Mouse (Mus musculus) brain, embryonic 14.5 days (tissue): ENCODE results near the gene Ccdc36. TPM values are rescaled to one million over a fixed set of nuclear protein-coding genes. Genes with fewer than 3 reads are reported as not detected.
A peak's percentile ranks its signal among the peaks of the same experiment; 100 is the strongest.

Experiments
- DNase-seq: peaks from one replicate; pipeline ENCODE4 v3.0.0-alpha.2; 2011; ENCODE audit warnings: low read depth
- CTCF ChIP-seq: fragments of 200-500 bp; IDR thresholded peaks from 2 replicates; pipeline ENCODE4 v1.5.1; 2012; ENCODE audit warnings: inconsistent platforms, mild to moderate bottlenecking, moderate library complexity, borderline replicate concordance; ENCODE audit not compliant: insufficient read depth, insufficient read length; ENCODE audit errors: extremely low read depth
- POLR2A ChIP-seq: fragments of 200-500 bp; IDR thresholded peaks from 2 replicates; pipeline ENCODE4 v1.6.1; 2012; ENCODE audit warnings: mild to moderate bottlenecking, inconsistent platforms, borderline replicate concordance; ENCODE audit not compliant: poor library complexity, insufficient read depth, insufficient read length, severe bottlenecking; ENCODE audit errors: extremely low read depth
- polyA plus RNA-seq: library from polyadenylated mRNA; depleted of rRNA; stranded (reverse); fragments of >200 nt; gene quantifications from 2 replicates; pipeline ENCODE4 v1.2.3, GENCODE M21; 2012

Gene Ccdc36
- polyA plus RNA-seq, 1 experiment = 1.5 TPM

- TF ChIP-seq POLR2A = no peak
- no peak for TF ChIP-seq CTCF
- DNase-seq = peak; percentile 84
Observed at GRCm38 (mm10) chr9:108441236-108441919, 13.1 kb upstream of the Ccdc36 start.

GRCm38 (mm10) chr9:108440485-108440884 is 12.2 kb upstream of the Ccdc36 start:
- no peak for DNase-seq
- TF ChIP-seq CTCF (no peak), POLR2A (no peak)

DNA sequence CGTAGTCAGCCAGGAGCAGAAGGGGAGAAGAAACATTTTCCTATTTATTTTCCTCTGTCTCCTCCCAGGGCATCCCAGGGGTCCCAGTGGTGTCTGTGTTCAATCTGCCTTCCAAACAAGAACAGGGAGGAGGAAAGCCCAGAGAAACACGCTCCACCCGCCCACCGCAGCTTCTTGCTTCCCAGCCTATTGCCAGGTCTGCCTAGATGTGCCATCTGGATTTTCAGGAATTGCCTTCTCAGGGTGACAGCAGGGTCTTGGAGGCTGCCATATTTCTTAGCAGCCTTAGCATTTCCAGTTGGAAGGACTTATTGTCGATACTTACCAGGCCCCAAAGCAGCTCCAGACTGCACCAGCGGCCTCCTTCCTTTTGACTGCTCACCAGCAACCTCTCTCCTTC is 10.9 kb upstream of the Ccdc36 start:
- peak; percentile 69 for DNase-seq
- TF ChIP-seq POLR2A (no peak), CTCF (no peak)

DNA sequence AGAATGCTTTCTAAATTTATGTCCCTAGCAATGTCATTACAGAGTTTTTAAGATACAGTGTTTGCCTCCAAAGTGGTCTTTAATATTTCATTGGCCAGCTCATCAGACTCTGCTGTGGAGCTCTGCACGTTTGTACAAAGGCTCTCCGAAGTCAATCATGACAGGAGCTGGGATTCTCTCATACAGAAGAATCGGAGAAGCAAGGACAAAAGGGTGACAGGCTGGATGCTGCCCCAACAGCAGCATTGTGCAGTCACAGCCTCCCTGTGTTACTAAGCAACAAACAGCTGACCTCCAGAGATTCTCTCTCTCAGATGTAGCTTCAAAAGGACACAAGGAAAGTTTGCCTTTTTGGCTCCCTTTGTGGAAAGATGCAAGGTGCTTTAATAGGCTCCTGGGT is 7.9 kb upstream of the Ccdc36 start, which contains the start of gene BC048562:
Gene BC048562, plus strand, starts transcription at position 301 of the 400 bp plus-strand sequence.
- TF ChIP-seq POLR2A (no peak), CTCF (no peak)
- DNase-seq = peak; percentile 56

- no peak for TF ChIP-seq CTCF
- no peak for TF ChIP-seq POLR2A
- DNase-seq = peak; percentile 73
Observed at GRCm38 (mm10) chr9:108431431-108432067, 3.3 kb upstream of the Ccdc36 start.

GRCm38 (mm10) chr9:108412221-108412620 is 16.1 kb downstream of the Ccdc36 start:
- peak; percentile 19 for DNase-seq
- TF ChIP-seq CTCF (peak; percentile 20; the same call in 1 of the 2 replicates), POLR2A (no peak)

- TF ChIP-seq CTCF = no peak
- no peak for TF ChIP-seq POLR2A
- DNase-seq = peak; percentile 63
Observed at GRCm38 (mm10) chr9:108411381-108411942, 16.8 kb downstream of the Ccdc36 start.

GRCm38 (mm10) chr9:108409535-108409934 is 18.7 kb downstream of the Ccdc36 start:
- no peak for DNase-seq
- TF ChIP-seq CTCF (no peak), POLR2A (no peak)

- no peak for DNase-seq
- TF ChIP-seq POLR2A (no peak), CTCF (no peak)
Observed at GRCm38 (mm10) chr9:108404451-108404850, 23.8 kb downstream of the Ccdc36 start.

GRCm38 (mm10) chr9:108403081-108403480 is 25.2 kb downstream of the Ccdc36 start:
- TF ChIP-seq CTCF = no peak
- no peak for TF ChIP-seq POLR2A
- no peak for DNase-seq

GRCm38 (mm10) chr9:108401186-108401960 is 26.9 kb downstream of the Ccdc36 start:
- TF ChIP-seq CTCF (no peak), POLR2A (no peak)
- DNase-seq = peak; percentile 65

GRCm38 (mm10) chr9:108398324-108398723 is 30.0 kb downstream of the Ccdc36 start:
- no peak for DNase-seq
- TF ChIP-seq CTCF (no peak), POLR2A (no peak)
